Mouse (Mus musculus) CD8-positive naive resting alpha-beta T cell, adult 2 months (primary cell): ENCODE results near the gene Gm38394.
"Not testable (repeated sequence)": the region's sequence is repeated elsewhere in the genome, so short reads cannot be mapped to it uniquely, and the experiment has no call there.

Experiments
- DNase-seq, 2 experiments: peaks; one replicate each; pipeline ENCODE4 v3.0.0; 2022; ENCODE audit warnings: low read depth in 2 of 2, low spot score in 2 of 2

Gm38394 gene

DNA sequence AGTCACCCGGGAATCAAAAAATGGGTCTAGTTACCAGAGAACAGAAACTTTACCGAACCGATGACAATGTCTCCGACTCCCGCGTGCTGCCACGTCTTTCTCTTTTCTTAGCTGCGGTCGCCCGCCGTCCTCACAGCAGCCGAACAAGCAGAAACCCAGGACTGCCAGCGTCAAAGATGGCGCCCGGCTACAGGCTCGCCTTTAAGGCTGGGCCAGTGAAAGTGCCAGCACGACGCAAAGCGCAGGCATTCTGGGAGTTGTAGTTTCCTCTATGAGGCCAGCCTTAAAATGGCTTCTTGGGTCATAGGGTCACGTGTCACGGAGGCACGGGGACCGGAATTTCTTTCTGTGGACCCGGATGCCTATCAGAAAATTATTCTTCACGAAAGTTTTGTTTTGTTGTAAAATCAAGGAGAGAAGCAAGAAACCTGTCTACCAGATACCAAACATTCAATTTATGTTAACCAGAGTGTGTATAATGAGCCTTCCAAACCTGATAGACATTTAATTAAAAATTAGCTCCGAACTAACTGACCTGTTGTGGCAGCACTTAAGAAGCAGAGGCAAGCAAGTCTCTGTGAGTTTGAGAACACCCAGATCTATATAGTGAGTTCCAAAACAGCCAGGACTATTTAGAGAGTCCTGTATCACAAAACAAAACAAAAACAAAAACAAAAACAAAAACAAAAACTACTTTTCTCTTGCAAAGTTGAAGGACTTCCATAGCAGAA lies at the start of gene Gm38394:
TSS of gene Gm38394 (minus strand) at position 116 of the 731 bp plus-strand sequence.
- peak; percentile 84 to 89 for DNase-seq

DNA sequence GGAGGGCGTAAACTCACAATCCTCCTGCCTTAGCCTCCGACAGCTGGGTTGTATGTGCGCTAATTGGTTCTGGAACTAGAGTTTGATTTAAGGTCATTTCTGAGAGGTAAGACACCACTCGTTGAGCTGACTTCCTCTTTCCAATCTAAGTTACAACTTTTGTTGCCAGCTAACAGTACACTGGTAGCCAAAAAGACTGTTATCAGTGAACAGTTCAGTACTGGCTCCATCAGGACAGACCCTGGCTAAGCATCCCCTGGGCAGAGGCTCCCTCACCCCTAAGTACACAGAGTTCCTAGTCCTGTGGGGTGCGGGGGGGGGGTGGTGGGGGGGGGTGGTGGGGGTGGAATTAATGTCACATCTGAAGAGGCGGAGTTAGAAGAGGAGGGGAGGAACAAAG lies 49.8 kb upstream of the Gm38394 start:
- DNase-seq = no peak

DNA sequence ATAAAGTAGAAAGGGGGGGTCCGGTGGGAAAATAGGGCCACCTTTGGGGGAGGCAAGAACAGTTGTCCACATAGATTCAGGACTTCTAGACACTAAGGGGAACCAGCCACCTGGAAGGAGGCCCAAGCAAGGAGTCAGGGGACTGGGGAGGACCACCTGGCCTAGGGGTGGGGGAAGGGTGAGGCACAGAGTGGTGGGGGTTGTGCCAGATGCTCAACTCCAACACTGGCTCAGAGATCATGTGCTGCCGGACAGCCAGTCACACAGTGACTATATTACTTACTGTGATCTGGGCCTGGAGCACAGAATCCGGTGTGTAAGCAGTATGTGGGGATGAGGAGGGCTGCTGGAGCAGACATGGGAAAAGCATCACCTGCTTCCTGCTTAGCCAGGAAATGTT lies 48.2 kb upstream of the Gm38394 start:
- DNase-seq = no peak

- peak in 1 of 2 experiments; percentile 48 for DNase-seq
These were observed 40.7 kb upstream of the Gm38394 start for GRCm38 (mm10) chr1:133701824-133702223.

DNA sequence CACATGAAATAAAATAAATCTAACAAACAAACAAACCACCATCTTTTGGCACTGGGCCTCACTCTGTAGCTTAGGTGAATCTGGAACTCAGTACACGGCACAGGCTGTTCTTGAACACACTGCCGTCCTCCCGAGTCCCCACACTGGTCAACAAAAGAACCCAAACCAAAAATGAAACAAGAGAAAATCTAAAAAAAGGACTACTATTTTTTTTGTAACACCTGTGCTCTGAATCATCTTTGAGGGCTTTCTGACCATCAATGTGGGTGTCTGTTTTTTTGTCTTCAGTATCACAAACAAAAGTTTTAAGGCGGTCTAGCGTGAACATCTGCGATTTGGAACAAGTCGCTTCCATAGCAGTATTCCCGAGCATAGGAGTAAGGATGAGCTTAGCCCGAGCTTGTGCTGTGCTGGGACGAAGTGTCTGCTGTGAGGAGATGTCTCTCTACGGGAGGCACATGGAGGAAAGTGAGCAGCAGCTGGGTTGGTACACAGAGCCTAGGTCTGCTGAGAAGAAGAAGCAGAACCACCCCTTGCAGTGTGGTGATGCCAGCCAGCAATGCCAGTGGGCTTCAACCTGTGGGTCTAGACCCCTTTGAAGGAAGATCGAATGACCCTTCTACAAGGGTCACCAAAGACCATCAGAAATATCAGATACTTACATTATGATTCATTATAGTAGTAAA lies 37.0 kb upstream of the Gm38394 start:
- DNase-seq = no peak

- no peak for DNase-seq
These were observed 34.8 kb upstream of the Gm38394 start for GRCm38 (mm10) chr1:133695901-133696300.

- no peak for DNase-seq
These were observed 33.8 kb upstream of the Gm38394 start for GRCm38 (mm10) chr1:133694876-133695275.

DNA sequence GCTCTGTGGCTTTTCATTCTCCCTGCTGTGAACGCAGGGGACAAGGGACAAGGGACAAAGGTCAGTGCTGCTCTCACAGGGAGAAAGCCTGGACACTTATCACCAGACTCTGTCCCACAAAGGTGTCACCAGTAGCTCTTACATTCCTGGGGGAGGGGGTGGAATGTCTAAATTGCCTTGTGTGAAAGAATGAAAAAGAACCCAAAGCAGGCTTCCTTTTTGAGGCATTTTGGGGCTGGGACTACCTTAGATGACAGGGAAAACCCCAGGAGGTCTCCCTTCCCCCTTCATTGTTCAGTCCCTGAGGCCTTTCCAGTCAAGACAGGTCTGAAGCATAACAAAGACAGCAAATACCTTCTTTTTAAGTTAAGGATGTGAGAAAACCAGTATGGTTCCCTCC lies 33.2 kb upstream of the Gm38394 start:
- no peak for DNase-seq

DNA sequence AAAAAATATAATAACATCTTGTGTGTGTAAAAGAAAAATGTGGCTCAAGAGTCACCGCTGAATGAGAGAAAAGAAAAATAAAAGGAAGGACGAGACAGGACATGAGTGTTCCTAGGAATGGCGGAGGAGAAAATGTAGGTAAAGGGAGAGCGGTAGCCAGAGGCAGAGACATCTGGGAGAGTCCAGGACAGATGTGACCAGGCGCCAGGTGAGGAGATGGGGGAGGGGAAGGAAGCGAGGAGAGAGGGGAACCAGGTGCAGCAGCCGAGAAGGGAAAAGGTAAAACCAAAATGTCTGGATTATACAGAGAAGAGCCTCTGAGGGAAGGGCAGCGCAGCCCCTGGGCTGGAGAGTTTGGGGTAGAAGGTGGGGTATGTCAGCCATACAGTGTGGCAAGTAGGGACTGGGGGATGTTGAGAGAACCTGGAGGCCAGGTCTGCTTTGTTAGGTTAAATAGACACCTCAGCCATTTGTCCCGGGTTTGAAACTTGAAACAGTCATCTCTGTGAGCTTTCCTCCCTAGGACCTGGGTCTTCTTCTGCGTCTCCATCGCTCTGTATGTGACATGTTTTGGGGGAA lies 32.5 kb upstream of the Gm38394 start:
- no peak for DNase-seq

DNA sequence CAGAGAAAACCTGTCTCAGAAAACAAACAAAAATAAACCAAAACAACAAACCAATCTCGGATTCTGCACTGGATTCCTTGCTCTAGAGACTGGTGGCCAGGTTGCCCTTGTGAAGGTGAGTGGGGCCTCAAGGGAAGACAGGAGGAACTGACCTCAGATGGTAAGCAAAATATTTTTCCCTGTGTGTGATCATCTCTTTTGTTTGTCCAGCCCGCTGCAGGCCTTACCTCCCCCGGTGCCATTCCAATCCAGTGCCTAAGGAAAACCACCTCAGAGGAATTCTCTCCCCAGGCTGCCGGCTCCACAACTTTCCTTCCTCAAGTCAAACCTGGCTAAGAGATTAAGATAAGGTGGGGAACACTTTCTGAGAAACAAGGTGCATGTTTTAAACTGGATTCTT lies 31.1 kb upstream of the Gm38394 start:
- DNase-seq = no peak

DNA sequence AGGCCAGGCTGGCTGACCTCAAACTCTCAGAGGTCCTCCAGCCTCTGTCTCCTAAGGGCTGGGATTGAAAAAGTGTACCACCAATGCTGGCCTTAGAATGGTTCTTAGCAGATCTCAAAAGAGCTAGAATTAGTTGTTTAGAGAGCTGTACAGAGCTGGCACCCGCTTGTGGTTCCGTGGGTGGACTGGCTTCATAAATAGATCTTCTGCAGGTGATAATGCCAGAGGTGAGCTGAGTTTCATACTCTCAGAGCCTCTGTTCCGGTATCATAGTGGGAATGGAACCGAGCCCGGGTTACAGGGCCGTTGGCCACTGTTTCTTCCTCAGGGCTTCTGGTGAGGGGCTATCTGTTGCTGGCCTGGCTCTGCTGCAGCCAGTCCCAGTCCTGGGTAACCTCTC lies 29.9 kb upstream of the Gm38394 start:
- DNase-seq = no peak

DNA sequence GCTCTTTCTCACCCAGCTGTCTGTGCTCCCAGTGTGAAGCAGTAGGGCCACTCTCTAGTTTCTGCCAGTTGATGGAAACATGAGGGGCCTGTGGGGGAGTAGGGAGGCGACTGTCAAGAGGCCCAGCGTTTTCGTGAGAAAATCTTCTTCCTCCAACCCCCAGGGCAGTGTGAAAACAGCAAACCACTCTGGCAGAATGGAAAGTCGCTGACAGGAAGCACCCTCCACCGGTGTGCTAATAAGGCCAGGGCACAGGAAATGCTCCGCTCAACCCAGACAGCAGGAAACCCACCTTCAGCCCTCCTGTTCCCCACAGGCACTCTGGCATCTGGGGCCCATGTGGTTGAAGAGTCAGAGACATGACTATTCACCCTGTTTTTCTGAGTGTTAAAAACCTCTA lies 28.8 kb upstream of the Gm38394 start, which contains the start of gene Lax1:
TSS of gene Lax1 (minus strand) at position 212 of the 400 bp plus-strand sequence.
- peak; percentile 65 to 74 for DNase-seq

DNA sequence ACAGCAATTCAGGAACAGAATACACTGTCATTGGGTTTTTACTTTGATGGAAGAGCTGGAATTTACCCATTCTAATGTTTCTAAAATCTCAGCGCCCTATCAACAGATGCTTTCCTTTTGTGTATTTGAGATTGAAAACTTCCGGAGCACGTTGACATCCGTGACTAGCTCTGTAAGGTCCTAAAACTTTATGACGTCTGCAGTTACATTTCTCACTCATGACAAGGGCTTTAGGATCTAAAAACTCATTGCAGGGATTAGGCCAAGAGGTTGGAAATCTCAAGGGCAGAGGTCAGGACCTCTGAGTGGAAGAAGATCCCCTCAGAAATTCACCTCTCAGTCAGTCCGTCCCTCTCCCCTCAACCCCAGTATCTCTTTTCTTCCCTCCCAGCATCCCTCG lies 27.2 kb upstream of the Gm38394 start:
- no peak for DNase-seq

GRCm38 (mm10) chr1:133685749-133686519 lies 24.8 kb upstream of the Gm38394 start:
- DNase-seq = no peak

DNA sequence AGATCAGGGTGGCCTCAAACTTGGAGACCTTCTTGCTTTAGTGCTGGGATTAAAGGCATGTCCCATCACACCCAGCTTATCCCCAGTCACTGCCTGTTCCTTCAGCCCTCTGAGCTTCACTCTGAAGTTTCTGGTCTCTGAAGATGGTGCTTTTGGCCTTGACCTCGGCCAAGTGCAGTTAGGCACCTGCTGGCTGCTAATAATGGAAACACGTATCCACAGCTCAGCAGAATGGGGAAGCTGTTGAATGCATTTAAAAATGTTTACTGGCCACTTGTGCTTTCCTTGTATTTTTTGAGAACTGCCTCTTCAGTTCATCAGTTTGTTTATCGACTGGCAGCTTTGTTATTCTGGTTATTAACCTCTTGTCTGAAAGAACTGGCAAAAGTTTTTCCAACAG lies 10.7 kb upstream of the Gm38394 start:
- DNase-seq = no peak

DNA sequence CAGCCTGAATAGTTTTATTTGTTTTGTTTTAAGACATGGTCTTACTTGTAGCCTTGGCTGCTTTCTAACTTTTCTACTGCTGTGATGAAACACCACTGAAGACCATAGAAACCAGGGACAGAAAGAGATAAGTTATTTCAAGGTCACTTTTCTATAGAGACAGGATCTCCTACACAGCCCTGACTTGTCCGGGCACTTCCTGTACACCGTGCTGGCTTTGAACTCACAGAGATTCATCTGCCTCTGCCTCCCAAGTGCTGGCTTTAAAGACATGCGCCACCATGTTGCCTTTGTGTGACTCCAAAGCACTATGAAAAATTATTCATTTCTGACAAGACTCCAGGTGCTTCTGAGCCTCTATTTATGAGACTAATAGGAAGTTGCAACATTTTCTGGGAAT lies 10.1 kb upstream of the Gm38394 start:
- no peak for DNase-seq

DNA sequence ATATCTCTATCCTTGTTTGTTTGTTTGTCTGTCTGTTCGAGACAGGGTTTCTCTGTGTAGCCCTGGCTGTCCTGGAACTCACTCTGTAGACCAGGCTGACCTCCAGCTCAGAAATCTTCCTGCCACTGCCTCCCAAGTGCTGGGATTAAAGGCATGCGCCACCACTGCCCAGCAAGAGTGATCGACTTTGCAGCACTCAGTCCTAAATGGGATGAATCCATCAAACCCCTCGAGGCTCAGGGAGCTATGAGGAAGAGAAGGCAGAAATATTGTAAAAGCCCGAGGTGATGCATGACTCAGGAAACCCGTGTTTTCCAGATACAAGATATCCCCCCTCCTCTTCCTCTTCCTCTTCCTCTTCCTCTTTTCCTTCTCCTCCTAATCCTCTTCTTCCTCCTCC lies 9.7 kb upstream of the Gm38394 start:
- DNase-seq = no peak

DNA sequence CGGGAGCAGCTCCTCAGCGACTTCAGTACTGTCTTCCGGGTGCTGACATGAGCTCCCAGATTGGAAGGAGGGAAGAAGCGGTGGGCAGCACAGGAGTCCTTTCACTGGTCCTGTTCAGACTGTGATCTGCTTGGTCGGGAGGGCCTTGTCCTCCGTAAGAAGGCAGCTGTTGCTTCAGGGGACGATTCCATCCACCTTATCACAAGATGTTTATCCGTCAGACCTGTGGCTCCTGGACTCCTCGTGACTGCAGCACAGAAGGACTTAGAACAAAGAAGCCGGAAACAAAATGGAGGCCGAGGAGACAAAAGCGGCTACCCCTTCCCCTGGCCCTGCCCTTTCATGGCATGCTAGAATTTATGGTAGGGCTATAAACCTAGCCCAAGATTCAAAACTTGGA lies 9.1 kb upstream of the Gm38394 start:
- no peak for DNase-seq

DNA sequence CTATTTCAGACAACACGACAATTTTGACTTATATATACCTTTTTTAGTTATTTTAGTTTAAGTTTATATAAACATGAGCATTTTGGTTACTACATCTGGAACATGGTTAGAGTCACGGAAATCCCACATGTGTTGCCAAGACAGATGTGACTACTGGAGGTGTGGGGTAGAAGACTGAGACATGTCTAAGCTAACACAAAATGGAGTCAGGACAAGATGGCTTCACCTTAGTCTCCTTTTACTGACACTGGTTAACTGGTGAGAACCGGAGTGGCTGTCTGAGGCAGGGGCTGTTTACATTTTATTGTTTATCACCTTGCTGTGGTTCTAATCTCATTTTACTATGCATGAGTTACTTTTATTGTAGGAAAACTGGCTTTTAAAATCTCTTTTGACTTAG lies 7.5 kb upstream of the Gm38394 start:
- no peak for DNase-seq

GRCm38 (mm10) chr1:133667721-133668120 lies 6.6 kb upstream of the Gm38394 start:
- DNase-seq = no peak

DNA sequence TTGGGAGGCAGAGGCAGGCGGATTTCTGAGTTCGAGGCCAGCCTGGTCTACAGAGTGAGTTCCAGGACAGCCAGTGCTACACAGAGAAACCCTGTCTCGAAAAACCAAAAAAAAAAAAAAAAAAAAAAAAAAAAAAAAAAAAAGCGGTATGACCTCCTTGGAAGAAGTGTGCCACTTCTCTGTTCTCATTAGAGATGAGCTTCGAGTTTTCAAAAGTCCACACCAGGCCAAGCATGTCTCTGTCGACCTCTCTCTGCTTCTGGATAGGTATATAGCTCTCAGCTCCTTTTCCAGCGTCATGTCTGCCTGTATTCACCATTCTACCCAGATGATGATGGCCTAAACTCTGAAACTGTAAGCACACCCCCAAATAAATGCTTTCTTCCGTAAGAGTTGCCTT lies 4.6 kb upstream of the Gm38394 start:
- DNase-seq = not testable (repeated sequence)
